Mouse (Mus musculus) left cerebral cortex, adult 6 months (tissue): ENCODE results near the gene Tinag. TPM values are rescaled to one million over a fixed set of nuclear protein-coding genes. Genes with fewer than 3 reads are reported as not detected.

ENCODE experiments used
- long read RNA-seq, 2 experiments: library from polyadenylated mRNA; unstranded; transcript quantifications; one replicate each; pipeline ENCODE4 v2.0.0; 2019 to 2020
- polyA plus RNA-seq: library from polyadenylated mRNA; unstranded; fragments of <200 nt; fragmentation: Nextera tagmentation; gene quantifications from 2 replicates; pipeline ENCODE4 v1.2.3, GENCODE M21; 2021

Gene Tinag
- not detected in 2 replicates for polyA plus RNA-seq
- long read RNA-seq, experiment 1 = 0 reads
- long read RNA-seq, experiment 2 = 0 reads

GRCm38 (mm10) chr9:77045585-77045984 is at the start of gene Tinag:
Tinag (minus strand) TSS chr9:77045794.

